Mouse (Mus musculus) hindbrain, postnatal 0 days (tissue): ENCODE measurements around the gene Gpr182. TPM values are rescaled to one million over a fixed set of nuclear protein-coding genes. Genes with fewer than 3 reads are reported as not detected.

Experiments used
- ATAC-seq: fragments of 200-750 bp; cut with Nextera tagmentation; 2 replicates; pipeline ENCODE4 v1.8.0; 2017; ENCODE audit warnings: mild to moderate bottlenecking, moderate TSS enrichment, moderate library complexity
- DNase-seq: peaks from one replicate; pipeline ENCODE4 v3.0.0-alpha.2; 2015; ENCODE audit warnings: low spot score
- H3K27ac ChIP-seq: fragments of 300-500 bp; sonication (generic); 2 replicates; pipeline ENCODE4 v1.5.1; 2014; ENCODE audit warnings: mild to moderate bottlenecking
- H3K27me3 ChIP-seq: fragments of 300-500 bp; sonication (generic); 2 replicates; pipeline ENCODE4 v1.6.1; 2014; ENCODE audit warnings: low read length, mixed read lengths; ENCODE audit not compliant: insufficient read depth
- H3K36me3 ChIP-seq: fragments of 300-500 bp; sonication (generic); 2 replicates; pipeline ENCODE4 v1.6.1; 2014; ENCODE audit warnings: low read length, mixed read lengths; ENCODE audit not compliant: insufficient read depth
- H3K4me1 ChIP-seq: fragments of 300-500 bp; sonication (generic); 2 replicates; pipeline ENCODE4 v1.6.1; 2014; ENCODE audit warnings: antibody characterized with exemption, low read length, mixed read lengths; ENCODE audit not compliant: insufficient read depth
- H3K4me2 ChIP-seq: fragments of 300-500 bp; sonication (generic); 2 replicates; pipeline ENCODE4 v1.6.1; 2014; ENCODE audit warnings: low read depth, mild to moderate bottlenecking, low read length, moderate library complexity, mixed read lengths
- H3K4me3 ChIP-seq: fragments of 300-500 bp; sonication (generic); 2 replicates; pipeline ENCODE4 v1.5.1; 2014; ENCODE audit warnings: low read length
- H3K9ac ChIP-seq: fragments of 300-500 bp; sonication (generic); replicated peaks from 2 replicates; pipeline ENCODE4 v1.6.1; 2014; ENCODE audit warnings: mild to moderate bottlenecking, low read length, moderate library complexity, mixed read lengths
- H3K9me3 ChIP-seq: fragments of 300-500 bp; sonication (generic); 2 replicates; pipeline ENCODE4 v1.6.1; 2016; ENCODE audit warnings: low read length, mixed read lengths
- CTCF ChIP-seq: IDR thresholded peaks from 2 replicates; pipeline ENCODE4 v1.5.1; 2016; ENCODE audit warnings: antibody characterized with exemption, control low read depth, low read depth
- WGBS: fragments of 180-500 bp; shearing (Covaris S2); extraction: QIAGEN DNeasy Blood & Tissue Kit; methylation state at CpG from one replicate; pipeline ENCODE4 v1.1.7; 2014; 5-methylcytosine and 5-hydroxymethylcytosine counted together
- polyA plus RNA-seq: library from polyadenylated mRNA; unstranded; fragments of >200 nt; fragmentation: Nextera tagmentation; extraction: Ambion mirVana; gene quantifications from 2 replicates; pipeline ENCODE4 v1.2.1, GENCODE M21; 2015
- total RNA-seq: library from RNA; depleted of rRNA; stranded (reverse); fragments of >200 nt; gene quantifications from 2 replicates; pipeline ENCODE4 v1.2.3, GENCODE M21; 2014; rRNA removed

The Gpr182 gene
- total and polyA plus RNA-seq, 2 experiments from 2014 or later, result 2.3 to 2.9 TPM

GRCm38 (mm10) chr10:127704293-127704692 is 47.2 kb downstream of the Gpr182 start:
- DNase-seq, result no peak
- no peak for TF ChIP-seq CTCF
- Histone ChIP-seq H3K27ac (no peak overlapping the region), H3K4me1 (no peaks in the 10 kb centered on the region), H3K9me3 (no peaks in the 10 kb centered on the region), H3K4me2 (no peak overlapping the region), H3K36me3 (no peaks in the 10 kb centered on the region), H3K27me3 (no peaks in the 10 kb centered on the region), H3K9ac (no peak overlapping the region), H3K4me3 (no peak overlapping the region)
- 70% methylated on average over 2 of the region's 2 CpGs for WGBS
- no peak for ATAC-seq

- no peak overlapping the region for H3K4me3 ChIP-seq
- H3K27me3 ChIP-seq, result no peaks in the 10 kb centered on the region
- no peaks in the 10 kb centered on the region for H3K4me1 ChIP-seq
- no peak overlapping the region for H3K9ac ChIP-seq
- ATAC-seq (no peak), DNase-seq (no peak)
- no peak overlapping the region for H3K4me2 ChIP-seq
- H3K27ac ChIP-seq, result no peak overlapping the region
- no peaks in the 10 kb centered on the region for H3K9me3 ChIP-seq
- TF ChIP-seq CTCF, result no peak
- 59% methylated on average over 4 of the region's 4 CpGs for WGBS
- no peaks in the 10 kb centered on the region; the same call in 1 of the 2 replicates for H3K36me3 ChIP-seq
These were observed 48.2 kb downstream of the Gpr182 start for GRCm38 (mm10) chr10:127703299-127703698.

GRCm38 (mm10) chr10:127698966-127699365 is 52.6 kb downstream of the Gpr182 start:
- 86% methylated on average over 7 of the region's 7 CpGs for WGBS
- ATAC-seq, result no peak
- no peak for DNase-seq

More at GRCm38 (mm10) chr10:127698966-127699365, 52.6 kb downstream of the Gpr182 start:
- H3K4me1 ChIP-seq, result no peaks in the 10 kb centered on the region
- peaks cover 10% of the 10 kb centered on the region; the same call in 1 of the 2 replicates for H3K36me3 ChIP-seq
- no peak overlapping the region for H3K27ac ChIP-seq
- H3K9me3 ChIP-seq, result no peaks in the 10 kb centered on the region
- no peak overlapping the region for H3K4me2 ChIP-seq
- no peak for TF ChIP-seq CTCF
- no peak overlapping the region for H3K9ac ChIP-seq
- no peak overlapping the region for H3K4me3 ChIP-seq
- H3K27me3 ChIP-seq, result no peaks in the 10 kb centered on the region

Other genes with a start within 250 kb of the Gpr182 start
- 11.0 and 21.9 TPM in 2 replicates for gene Ndufa4l2, start 236.8 kb downstream of the Gpr182 start, total RNA-seq
- gene Ndufa4l2, start 236.8 kb downstream of the Gpr182 start, polyA plus RNA-seq, result 16.7 and 17.4 TPM in 2 replicates
- 66.1 and 91.1 TPM in 2 replicates for gene Shmt2, start 229.3 kb downstream of the Gpr182 start, total RNA-seq
- gene Shmt2, start 229.3 kb downstream of the Gpr182 start, polyA plus RNA-seq, result 49.7 and 49.9 TPM in 2 replicates
- 26.0 and 33.5 TPM in 2 replicates for gene Nxph4, start 217.2 kb downstream of the Gpr182 start, total RNA-seq
- gene Nxph4, start 217.2 kb downstream of the Gpr182 start, polyA plus RNA-seq, result 134 and 146 TPM in 2 replicates
- gene Lrp1, start 130.6 kb downstream of the Gpr182 start, total RNA-seq, result 245 TPM in 2 replicates
- gene Lrp1, start 130.6 kb downstream of the Gpr182 start, polyA plus RNA-seq, result 73.7 and 75.5 TPM in 2 replicates
- 5.3 and 9.5 TPM in 2 replicates for gene Stat6, start 108.7 kb downstream of the Gpr182 start, total RNA-seq
- gene Stat6, start 108.7 kb downstream of the Gpr182 start, polyA plus RNA-seq, result 4.7 and 5.3 TPM in 2 replicates
- 2.8 and 4.1 TPM in 2 replicates for gene Nemp1, start 84.8 kb downstream of the Gpr182 start, total RNA-seq
- gene Nemp1, start 84.8 kb downstream of the Gpr182 start, polyA plus RNA-seq, result 2.2 and 3.0 TPM in 2 replicates
- 3.5 and 4.1 TPM in 2 replicates for gene Nab2, start 83.2 kb downstream of the Gpr182 start, total RNA-seq
- 1.1 and 1.6 TPM in 2 replicates for gene Nab2, start 83.2 kb downstream of the Gpr182 start, polyA plus RNA-seq
- gene Myo1a, start 46.6 kb downstream of the Gpr182 start, total RNA-seq, result 0.21 and 0.36 TPM in 2 replicates
- 0.50 and 0.53 TPM in 2 replicates for gene Myo1a, start 46.6 kb downstream of the Gpr182 start, polyA plus RNA-seq
- gene Tac2, start 27.3 kb downstream of the Gpr182 start, total RNA-seq, result 2.3 and 5.4 TPM in 2 replicates
- 5.6 and 6.7 TPM in 2 replicates for gene Tac2, start 27.3 kb downstream of the Gpr182 start, polyA plus RNA-seq
- gene Zbtb39, start 12.2 kb downstream of the Gpr182 start, total RNA-seq, result 9.9 and 11.5 TPM in 2 replicates
- gene Zbtb39, start 12.2 kb downstream of the Gpr182 start, polyA plus RNA-seq, result 2.4 and 2.5 TPM in 2 replicates
- gene Rdh1, start 8.0 kb upstream of the Gpr182 start, total RNA-seq, result 0.14 TPM in 1 of 2 replicates, not detected in the other
- not detected in 2 replicates for gene Rdh1, start 8.0 kb upstream of the Gpr182 start, polyA plus RNA-seq
- not detected in 2 replicates for gene Rdh16f1, start 8.1 kb upstream of the Gpr182 start, total RNA-seq
- gene Rdh16f1, start 8.1 kb upstream of the Gpr182 start, polyA plus RNA-seq, result 0.50 and 0.54 TPM in 2 replicates
- gene Rdh9, start 24.7 kb upstream of the Gpr182 start, total RNA-seq, result 0.37 and 0.50 TPM in 2 replicates
- gene Rdh9, start 24.7 kb upstream of the Gpr182 start, polyA plus RNA-seq, result 0.09 and 0.16 TPM in 2 replicates
- gene Rdh16, start 49.4 kb upstream of the Gpr182 start, total RNA-seq, result 0.37 TPM in 1 of 2 replicates, not detected in the other
- 0.06 TPM in 1 of 2 replicates, not detected in the other for gene Rdh16, start 49.4 kb upstream of the Gpr182 start, polyA plus RNA-seq
- gene Rdh19, start 98.2 kb upstream of the Gpr182 start, total RNA-seq, result not detected in 2 replicates
- not detected in 2 replicates for gene Rdh19, start 98.2 kb upstream of the Gpr182 start, polyA plus RNA-seq
- gene Rdh16f2, start 114.7 kb upstream of the Gpr182 start, total RNA-seq, result not detected in 2 replicates
- not detected in 2 replicates for gene Rdh16f2, start 114.7 kb upstream of the Gpr182 start, polyA plus RNA-seq
- gene Rdh7, start 137.1 kb upstream of the Gpr182 start, total RNA-seq, result not detected in 2 replicates
- not detected in 2 replicates for gene Rdh7, start 137.1 kb upstream of the Gpr182 start, polyA plus RNA-seq
- not detected in 2 replicates for gene Sdr9c7, start 146.8 kb upstream of the Gpr182 start, total RNA-seq
- gene Sdr9c7, start 146.8 kb upstream of the Gpr182 start, polyA plus RNA-seq, result not detected in 2 replicates